Mouse (Mus musculus): ENCODE data around the gene Rev1.

- no peak for TF ChIP-seq CTCF (IDR thresholded peaks at IDR 0.05; ENCODE audit: low read depth, low read length)
- TF ChIP-seq POLR2A (IDR thresholded peaks at IDR 0.05; ENCODE audit: borderline replicate concordance, low read depth, low read length): no peak
Observed at GRCm38 (mm10) chr1:38126426-38126825, 3.2 kb downstream of the Rev1 start.
